Mouse (Mus musculus) 3134 (cell line): ENCODE results near the gene Spam1.

Source experiments
- DNase-seq: peaks from one replicate; pipeline ENCODE4 v3.0.0-alpha.2; 2011; ENCODE audit warnings: low spot score; ENCODE audit not compliant: insufficient read length; ENCODE audit errors: extremely low read depth

Spam1 gene

DNA sequence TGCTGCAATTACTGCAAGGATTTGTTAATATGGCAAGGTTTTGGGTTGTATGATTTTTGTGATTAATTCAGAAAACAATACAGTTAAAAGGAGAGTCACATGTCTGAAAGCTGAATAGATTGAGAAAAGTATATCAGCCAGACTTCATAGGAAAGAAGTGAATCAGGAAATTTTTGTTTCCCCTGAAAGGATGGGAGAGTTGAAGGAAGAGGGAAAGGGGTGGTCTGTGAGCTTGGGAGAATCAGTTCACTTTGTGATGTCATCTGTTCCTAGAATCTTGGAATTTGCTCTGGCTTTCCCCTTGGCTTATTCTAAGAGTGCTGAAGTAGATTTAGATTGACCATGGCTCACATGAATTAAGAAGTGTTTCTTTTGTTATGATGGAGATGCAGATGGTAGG is at the start of gene Spam1:
Spam1 (plus strand) TSS at position 301 of the 400 bp plus-strand sequence.
- no peak for DNase-seq

DNA sequence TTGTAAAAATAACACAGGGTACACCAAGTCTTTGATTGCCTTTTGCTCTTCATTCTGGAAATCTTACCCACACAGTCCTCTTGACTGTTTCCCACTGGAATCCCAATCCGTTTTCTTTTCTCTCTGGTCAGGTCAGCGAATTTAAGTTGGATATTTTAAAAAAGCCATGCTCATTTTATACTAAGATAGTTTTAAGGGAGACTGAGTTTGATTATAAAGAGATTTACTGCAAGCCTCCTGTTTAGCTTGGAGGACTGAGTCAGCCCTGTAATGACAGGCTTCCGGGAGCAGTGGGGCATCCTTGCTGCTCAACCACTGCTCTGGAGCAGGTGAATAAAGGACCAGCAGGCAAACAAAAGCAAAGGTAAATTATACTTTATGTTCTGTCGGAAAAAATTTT is 43.0 kb upstream of the Spam1 start, which contains the start of gene Hyal4:
Hyal4 (plus strand) TSS at position 301 of the 400 bp plus-strand sequence.
- DNase-seq, result no peak

DNA sequence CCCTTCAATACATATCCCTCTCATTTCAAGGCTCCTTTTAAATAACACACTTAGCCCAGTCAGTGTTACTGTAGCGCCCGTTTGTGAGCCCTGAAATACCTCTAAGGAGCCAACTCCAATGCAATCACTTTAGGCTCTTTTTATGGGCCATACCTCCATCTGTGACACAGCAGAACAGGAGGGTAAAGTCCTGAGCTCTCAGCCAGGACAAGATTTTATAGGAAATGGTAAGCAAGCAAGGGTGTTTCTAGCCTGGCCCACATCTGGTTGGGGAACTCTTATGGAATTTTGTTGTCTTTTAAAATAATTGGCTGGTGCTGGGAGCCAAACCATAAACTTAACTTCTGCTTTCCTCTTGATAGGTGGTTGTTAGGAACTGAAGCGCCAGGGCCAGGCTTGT is 31.7 kb upstream of the Spam1 start:
- no peak for DNase-seq

DNA sequence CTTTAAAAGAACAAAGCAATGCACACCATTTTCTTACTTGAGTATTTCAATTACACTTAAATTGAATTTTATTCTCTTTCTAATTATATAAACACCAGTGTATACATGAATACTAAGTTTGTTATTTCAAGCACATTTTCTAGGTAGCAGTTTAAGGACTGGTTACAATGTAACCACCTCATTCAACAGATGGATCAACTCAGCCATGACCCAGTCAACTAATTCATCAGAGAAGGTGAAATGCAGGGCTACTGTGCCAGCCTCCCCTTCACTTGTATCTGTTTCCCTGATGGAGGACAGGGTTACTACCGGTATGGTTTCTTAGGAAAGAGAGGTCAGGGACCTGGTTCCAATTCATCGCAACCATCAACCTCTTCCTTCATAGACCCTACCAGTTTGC is 24.7 kb upstream of the Spam1 start:
- DNase-seq, result no peak

DNA sequence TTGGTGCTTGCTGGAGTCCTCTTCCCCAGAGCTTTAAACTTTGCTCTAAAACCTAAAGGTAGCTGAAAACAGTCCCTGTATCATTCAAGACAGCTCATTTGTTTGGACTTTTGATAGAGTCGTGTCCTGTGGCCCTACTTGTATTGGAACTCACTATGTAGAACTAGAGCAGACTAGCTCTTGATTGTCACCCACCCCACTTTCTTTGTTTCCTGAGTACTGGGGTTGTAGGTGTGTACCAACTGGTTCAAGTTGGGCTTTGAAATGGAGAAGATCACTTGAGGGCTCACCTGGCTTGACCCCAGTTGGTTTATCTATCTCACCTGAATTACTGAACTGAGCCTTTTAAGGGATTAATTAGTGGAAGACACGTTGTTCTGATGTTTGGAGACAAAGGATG is 11.8 kb upstream of the Spam1 start:
- no peak for DNase-seq

DNA sequence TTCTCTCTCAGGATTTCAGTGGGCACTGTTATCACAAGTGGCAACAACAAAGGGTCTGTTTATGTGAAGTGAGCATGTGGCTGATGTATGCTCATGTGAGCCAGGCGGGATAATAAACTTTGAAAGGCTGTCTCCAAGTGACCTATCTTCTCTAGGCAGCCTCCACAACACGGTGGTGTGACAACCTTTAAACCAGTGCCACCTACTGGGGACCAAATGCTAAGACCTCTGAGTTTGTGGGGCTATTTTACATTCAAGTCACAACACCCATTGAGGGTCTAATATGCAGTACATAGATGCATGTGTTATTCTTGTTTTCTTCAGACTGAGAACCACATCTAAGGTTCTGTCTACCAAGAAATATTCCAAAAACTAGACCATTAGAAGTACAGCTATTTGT is 31.1 kb downstream of the Spam1 start:
- DNase-seq, result no peak
